ENCODE assay signal across 37 mouse cellular contexts in the genomic region with DNA sequence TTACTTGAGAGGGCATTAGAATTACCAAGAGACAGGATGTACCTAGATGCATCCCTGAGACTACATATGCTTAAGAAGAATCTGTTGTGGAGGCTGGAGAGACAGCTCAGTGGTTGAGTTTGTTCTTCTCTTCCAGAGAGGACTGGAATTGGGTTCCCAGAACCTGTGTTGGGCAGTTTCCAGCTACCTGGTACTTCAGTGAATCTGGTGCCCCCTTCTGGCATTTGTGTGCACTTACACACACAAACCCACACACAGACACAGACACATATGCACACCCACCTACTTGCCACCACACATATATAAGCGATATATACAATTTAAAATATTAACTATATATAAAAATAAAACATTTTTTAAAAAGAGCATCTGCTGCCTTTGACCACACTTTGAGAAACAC. TPM values are rescaled to one million over a fixed set of nuclear protein-coding genes. Genes with fewer than 3 reads are reported as not detected.
A peak's percentile ranks its signal among the peaks of the same experiment; 100 is the strongest.
DNase-seq lines count a peak whose midpoint lies in the region; TF ChIP-seq lines count a peak whose summit lies in the region.
"Had no signal": no experiment of that assay in that cellular context is flagged by ENCODE, and none has a peak within 500 bp of the region (broad histone marks: within the 10 kb centered on the region; RNA-seq: fewer than 3 reads in every experiment).

No protein-coding gene starts in this region.

- in situ Hi-C loops in ES-E14 (cut with MboI; ENCODE audit: low sequenced_read_pairs in 2 of 2, unreplicated experiment in 2 of 2): no loop called here

- H3K4me1 ChIP-seq in ES-E14 (ENCODE audit: control insufficient read depth in 2 of 2, insufficient read depth in 2 of 2, low read length in 2 of 2, poor library complexity in 1 of 2): no peaks in the 10 kb centered on the region
- H3K4me1 ChIP-seq: embryonic facial prominence, embryonic 13.5 days; forebrain, embryonic 12.5 days; heart, embryonic 15.5 days; intestine, embryonic 15.5 days; liver, embryonic 13.5 days; lung, embryonic 15.5 days; midbrain, embryonic 15.5 days; neural tube, embryonic 13.5 days; stomach, embryonic 15.5 days had no signal

- TF ChIP-seq CTCF in layer of hippocampus, adult 2 months (conservative IDR thresholded peaks at IDR 0.05): peak; percentile 38

- no peak overlapping the region for H3K9ac ChIP-seq in ES-E14 (ENCODE audit: insufficient read depth, low read depth, low read length, poor library complexity, severe bottlenecking)
- H3K9ac ChIP-seq: embryonic facial prominence, embryonic 13.5 days; forebrain, embryonic 12.5 days; heart, embryonic 15.5 days; hindbrain, embryonic 14.5 days; intestine, embryonic 15.5 days; liver, embryonic 13.5 days; lung, embryonic 15.5 days; midbrain, embryonic 15.5 days; neural tube, embryonic 13.5 days; stomach, embryonic 15.5 days had no signal

- no peaks in the 10 kb centered on the region for H3K36me3 ChIP-seq in ES-E14 (ENCODE audit: control insufficient read depth, insufficient read depth, low read length, poor library complexity, severe bottlenecking)
- H3K36me3 ChIP-seq in splenic B cell, adult 2 months (ENCODE audit: control insufficient read depth, insufficient read depth, low read length, poor library complexity, severe bottlenecking): no peaks in the 10 kb centered on the region
- H3K36me3 ChIP-seq: embryonic facial prominence, embryonic 13.5 days; forebrain, embryonic 12.5 days; heart, embryonic 15.5 days; intestine, embryonic 15.5 days; liver, embryonic 13.5 days; lung, embryonic 15.5 days; midbrain, embryonic 15.5 days; neural tube, embryonic 13.5 days; stomach, embryonic 15.5 days had no signal

- no peaks in the 10 kb centered on the region for H3K9me3 ChIP-seq in ES-E14 (ENCODE audit: control insufficient read depth, insufficient read depth, low read depth, low read length)
- H3K9me3 ChIP-seq: embryonic facial prominence, embryonic 13.5 days; heart, embryonic 15.5 days; intestine, embryonic 15.5 days; liver, embryonic 13.5 days; lung, embryonic 15.5 days; midbrain, embryonic 15.5 days; neural tube, embryonic 13.5 days; stomach, embryonic 15.5 days had no signal

- no peak overlapping the region for H3K4me3 ChIP-seq in layer of hippocampus, adult 2 months
- H3K4me3 ChIP-seq in ES-E14 (ENCODE audit: insufficient read depth in 1 of 2, low read depth in 1 of 2, low read length in 2 of 2, poor library complexity in 1 of 2, severe bottlenecking in 1 of 2): no peak overlapping the region
- H3K4me3 ChIP-seq: embryonic facial prominence, embryonic 13.5 days; erythroblast, embryonic 14.5 days; forebrain, embryonic 12.5 days; heart, embryonic 15.5 days; intestine, embryonic 15.5 days; liver, embryonic 13.5 days; lung, embryonic 15.5 days; midbrain, embryonic 15.5 days; myocyte; neural tube, embryonic 13.5 days; stomach, embryonic 15.5 days had no signal

- no peaks in the 10 kb centered on the region for H3K27me3 ChIP-seq in splenic B cell, adult 2 months (ENCODE audit: control insufficient read depth, insufficient read depth, low read length, poor library complexity, severe bottlenecking)
- H3K27me3 ChIP-seq: embryonic facial prominence, embryonic 13.5 days; forebrain, embryonic 12.5 days; heart, embryonic 15.5 days; intestine, embryonic 15.5 days; liver, embryonic 13.5 days; lung, embryonic 15.5 days; midbrain, embryonic 15.5 days; neural tube, embryonic 13.5 days; stomach, embryonic 15.5 days had no signal

- no peak overlapping the region for H3K27ac ChIP-seq in layer of hippocampus, adult 2 months
- H3K27ac ChIP-seq in ES-E14 (ENCODE audit: insufficient read depth, low read depth, low read length, poor library complexity, severe bottlenecking): no peak overlapping the region
- H3K27ac ChIP-seq: embryonic facial prominence, embryonic 13.5 days; forebrain, embryonic 12.5 days; heart, embryonic 15.5 days; hindbrain, embryonic 14.5 days; intestine, embryonic 15.5 days; liver, embryonic 13.5 days; lung, embryonic 15.5 days; midbrain, embryonic 15.5 days; neural tube, embryonic 13.5 days; stomach, embryonic 15.5 days had no signal

- DNase-seq in layer of hippocampus, adult 2 months (ENCODE audit: low spot score in 2 of 2): no peak
- DNase-seq in layer of hippocampus, adult 9-11 months: no peak
- DNase-seq in A20 (ENCODE audit: low read depth, low spot score) (peak; percentile 32), ES-E14 (ENCODE audit: low read depth, low spot score) (peak; percentile 38)
- peak; percentile 2 for DNase-seq in splenic B cell, adult 2 months (ENCODE audit: low read depth, low spot score)
- DNase-seq in urinary bladder, postnatal 10 days (ENCODE audit: low spot score): no peak
- DNase-seq in thymus, postnatal 14 days: no peak
- DNase-seq: adrenal gland, postnatal 10 days; B cell, adult 2 months; cerebellum, adult 18-20 months; cerebellum, postnatal 14 days; embryo, embryonic 11 days; gastrocnemius, postnatal 36 days; heart, postnatal 4 days; kidney, postnatal 36 days; left cerebral cortex, postnatal 4 days; liver, embryonic 13.5 days; lung, postnatal 4 days; right cerebral cortex, adult 18-20 months; right cerebral cortex, postnatal 4 days; thymus, adult 18-20 months; thymus, postnatal 4 days had no signal

TF ChIP-seq in ES-E14, 5 proteins besides CTCF, POLR2A, EP300 and RAD21:
- TF ChIP-seq ZC3H11A (IDR thresholded peaks at IDR 0.05; ENCODE audit: borderline replicate concordance, low read depth, low read length) (peak; percentile 70; the same call in 1 of the 2 replicates), ZNF384 (IDR thresholded peaks at IDR 0.05; ENCODE audit: low read depth, low read length) (no peak)
TF ChIP-seq in ES-E14: peak in this region for 1.

RNA-seq across cellular contexts. Expression of a gene that starts 23.7 kb away (rescaled TPM):
- total RNA-seq in layer of hippocampus, adult 2 months (2021): under 1 TPM in 1 of 2 experiments, not detected in 1; 0.15 TPM
- not detected in 2 replicates for total RNA-seq in ES-E14 (2012; rRNA removed)
- total RNA-seq: gastrocnemius, adult 18-20 months; gastrocnemius, postnatal 36 days; heart, adult 8-10 months; heart, postnatal 4 days; megakaryocyte-erythroid progenitor cell, adult 5-6 weeks had no signal

RNA-seq across cellular contexts. Expression of a gene that starts 31.2 kb away (rescaled TPM):
- total RNA-seq in layer of hippocampus, adult 2 months (2021): 10 to 100 TPM; 11.9 to 13.7 TPM
- 2.7 and 3.4 TPM in 2 replicates for total RNA-seq in ES-E14 (2012; rRNA removed)
- total RNA-seq: megakaryocyte-erythroid progenitor cell, adult 5-6 weeks had no signal

RNA-seq across cellular contexts. Expression of a gene that starts 59.4 kb away (rescaled TPM):
- not detected for total RNA-seq in layer of hippocampus, adult 2 months (2021)
- total RNA-seq in ES-E14 (2012; rRNA removed): 0.22 and 0.90 TPM in 2 replicates
- total RNA-seq: gastrocnemius, adult 18-20 months; gastrocnemius, postnatal 36 days; heart, adult 8-10 months; left cerebral cortex, adult 18-20 months; megakaryocyte-erythroid progenitor cell, adult 5-6 weeks had no signal

Comparison
In these comparisons a context has a peak if more than half of its experiments do, and no peak if none do; other contexts are left out.
1. DNase-seq: peak in A20 (single experiment), ES-E14 (single experiment) and splenic B cell, adult 2 months (single experiment); none in layer of hippocampus, adult 2 months (0 of 2), layer of hippocampus, adult 9-11 months (single experiment), urinary bladder, postnatal 10 days (single experiment) and thymus, postnatal 14 days (single experiment).